Mouse (Mus musculus) erythroid progenitor cell, adult 5-6 weeks (primary cell): ENCODE results near the gene Eno4. TPM values are rescaled to one million over a fixed set of nuclear protein-coding genes. Genes with fewer than 3 reads are reported as not detected.

Source experiments
- ATAC-seq: replicated peaks from 2 replicates; pipeline ENCODE4 v1.8.0; 2016; ENCODE audit warnings: moderate number of reproducible peaks, mild to moderate bottlenecking, moderate TSS enrichment, inconsistent platforms; ENCODE audit not compliant: poor library complexity, low FRiP score, severe bottlenecking
- total RNA-seq, 2 experiments: library from RNA; stranded (forward) in 1 of 2; stranded (reverse) in 1 of 2; fragments of 150-400 nt in 1 of 2; fragments of 186-747, 209-891 nt in 1 of 2; gene quantifications; 2 replicates each; pipeline versions ENCODE4 v1.2.3 to v1.2.4; 2015 to 2017; ENCODE audit warnings: low replicate concordance in 2 of 2

The Eno4 gene
- total RNA-seq, 2 experiments from 2014 or later = not detected

GRCm38 (mm10) chr19:58968731-58969506 lies 25.7 kb downstream of the Eno4 start:
- ATAC-seq = no peak

- no peak for ATAC-seq
Observed at GRCm38 (mm10) chr19:58970826-58971225, 27.6 kb downstream of the Eno4 start.

- ATAC-seq = no peak
Observed at GRCm38 (mm10) chr19:58974126-58974525, 30.9 kb downstream of the Eno4 start.

DNA sequence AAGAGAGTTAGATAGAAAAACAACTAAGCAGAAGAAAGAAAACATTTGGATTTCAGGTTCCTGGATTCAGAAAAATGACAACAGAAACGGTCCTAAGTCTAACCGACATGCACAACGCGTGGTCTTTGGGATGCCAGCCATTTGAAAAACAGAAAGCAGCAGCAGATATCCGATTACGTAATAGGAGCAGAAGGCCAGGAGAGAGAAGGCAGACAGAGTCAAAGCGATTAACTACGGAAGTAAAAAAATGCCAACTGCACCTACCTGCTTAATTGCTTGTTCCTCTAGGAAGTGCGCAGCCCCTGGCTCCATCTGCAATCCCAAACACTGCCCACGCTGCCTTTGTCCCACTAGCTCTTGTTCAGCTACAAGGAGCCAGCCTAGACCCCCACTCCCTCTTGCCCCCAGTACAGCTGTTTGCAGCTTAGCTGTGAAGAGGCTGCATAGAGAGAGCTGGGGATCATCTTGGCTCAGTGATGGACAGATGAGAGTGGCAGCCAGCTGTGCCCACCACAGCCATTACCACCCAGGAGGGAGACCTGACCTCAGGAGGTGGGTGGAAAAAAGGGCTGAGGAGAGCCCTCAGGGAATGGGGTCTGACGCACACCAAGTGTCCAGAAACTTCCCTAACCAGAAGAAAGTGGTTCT lies 32.1 kb downstream of the Eno4 start:
- no peak for ATAC-seq

DNA sequence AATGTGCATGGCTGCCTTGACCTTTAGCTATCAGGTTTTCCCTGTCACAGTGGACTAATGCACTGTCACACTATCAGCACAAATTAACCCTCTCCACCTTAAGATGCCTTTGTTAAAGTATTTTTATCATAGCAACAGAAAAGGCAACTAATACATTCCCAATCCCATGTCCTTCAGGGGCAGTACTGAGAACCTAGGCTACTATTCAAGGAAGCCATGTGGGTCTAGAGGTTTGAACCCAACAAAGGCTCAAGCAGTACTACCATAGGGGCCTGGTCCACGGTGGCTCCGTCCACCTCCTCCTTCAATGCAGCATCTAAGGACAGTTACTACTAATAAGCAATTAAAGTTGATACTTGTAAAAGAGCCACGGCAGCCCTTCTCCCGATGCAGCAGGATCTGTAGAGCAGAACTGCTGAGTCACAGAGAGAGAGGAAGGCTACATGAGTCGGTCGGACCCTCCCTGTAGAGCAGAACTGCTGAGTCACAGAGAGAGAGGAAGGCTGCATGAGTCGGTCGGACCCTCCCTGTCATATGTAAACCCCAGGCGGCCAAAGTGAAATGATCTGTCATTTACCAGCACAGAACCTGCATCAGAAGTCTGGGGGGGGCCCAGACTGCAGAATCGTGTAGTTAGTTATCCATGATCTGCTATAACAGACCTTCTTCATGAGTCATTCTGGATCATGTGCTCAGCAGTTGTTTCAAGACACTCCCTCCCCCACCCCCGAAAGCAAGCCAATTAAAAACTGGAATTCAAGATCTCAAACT lies 35.4 kb downstream of the Eno4 start:
- ATAC-seq = peak; percentile 61

- ATAC-seq = no peak
Observed at GRCm38 (mm10) chr19:58979436-58980055, 36.3 kb downstream of the Eno4 start.

GRCm38 (mm10) chr19:58980056-58980440 lies 36.8 kb downstream of the Eno4 start:
- ATAC-seq = no peak

- ATAC-seq = no peak
Observed at GRCm38 (mm10) chr19:58981571-58981970, 38.3 kb downstream of the Eno4 start.

DNA sequence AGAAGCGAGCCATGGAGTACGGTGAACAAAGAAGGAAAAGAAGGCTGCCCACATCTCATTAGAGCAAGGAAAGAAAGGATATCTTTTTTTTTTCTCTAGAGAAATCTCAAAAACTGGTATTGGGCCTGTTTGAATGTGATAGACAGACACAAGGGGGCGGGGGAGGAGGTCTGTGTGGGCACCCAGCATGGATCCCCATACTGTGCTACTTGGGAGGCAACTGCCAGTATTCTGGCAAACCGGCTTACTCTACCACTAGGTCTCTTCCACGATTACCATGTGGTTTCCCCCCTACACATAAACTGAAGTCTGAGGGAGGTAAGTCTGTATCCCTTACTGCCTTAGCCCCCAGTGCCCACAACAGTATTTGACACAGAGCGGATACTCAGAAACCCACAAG lies 59.6 kb downstream of the Eno4 start:
- no peak for ATAC-seq

- ATAC-seq = no peak
Observed at GRCm38 (mm10) chr19:59006577-59007340, 63.5 kb downstream of the Eno4 start.

DNA sequence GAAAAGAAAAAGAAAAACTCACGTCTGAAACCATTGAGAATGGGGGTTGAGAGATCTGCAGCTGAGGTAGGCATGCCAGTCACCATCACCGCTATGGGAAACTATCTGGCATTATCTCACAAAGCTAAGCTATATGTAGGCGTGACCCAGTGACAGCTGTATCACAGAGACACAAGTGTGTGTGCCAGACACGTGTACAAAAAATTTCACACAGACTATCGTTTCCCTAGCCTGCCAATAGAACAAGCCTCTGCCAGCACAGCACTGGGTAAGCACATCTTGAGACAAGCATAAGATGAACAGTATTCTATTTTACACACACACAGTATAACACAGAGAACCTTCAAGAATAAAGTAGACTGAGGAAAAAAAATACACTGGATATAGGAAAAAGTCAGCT lies 67.6 kb downstream of the Eno4 start:
- no peak for ATAC-seq

Other genes with a start within 250 kb of the Eno4 start
- not detected in 2 replicates for gene Pnliprp1, start 214.5 kb upstream of the Eno4 start, total RNA-seq (2015; ENCODE audit: low replicate concordance)
- not detected in 2 replicates for gene Pnliprp1, start 214.5 kb upstream of the Eno4 start, total RNA-seq (2017; ENCODE audit: low replicate concordance)
- gene Pnliprp2, start 183.7 kb upstream of the Eno4 start, total RNA-seq (2015; ENCODE audit: low replicate concordance) = not detected in 2 replicates
- not detected in 2 replicates for gene Pnliprp2, start 183.7 kb upstream of the Eno4 start, total RNA-seq (2017; ENCODE audit: low replicate concordance)
- not detected in 2 replicates for gene 1700019N19Rik, start 149.0 kb upstream of the Eno4 start, total RNA-seq (2015; ENCODE audit: low replicate concordance)
- not detected in 2 replicates for gene 1700019N19Rik, start 149.0 kb upstream of the Eno4 start, total RNA-seq (2017; ENCODE audit: low replicate concordance)
- gene Hspa12a, start 229 bp downstream of the Eno4 start, total RNA-seq (2015; ENCODE audit: low replicate concordance) = not detected in 2 replicates
- not detected in 2 replicates for gene Hspa12a, start 229 bp downstream of the Eno4 start, total RNA-seq (2017; ENCODE audit: low replicate concordance)
- not detected in 2 replicates for gene Shtn1, start 132.7 kb downstream of the Eno4 start, total RNA-seq (2015; ENCODE audit: low replicate concordance)
- 0.38 and 0.77 TPM in 2 replicates for gene Shtn1, start 132.7 kb downstream of the Eno4 start, total RNA-seq (2017; ENCODE audit: low replicate concordance)
- gene Vax1, start 226.6 kb downstream of the Eno4 start, total RNA-seq (2015; ENCODE audit: low replicate concordance) = not detected in 2 replicates
- gene Vax1, start 226.6 kb downstream of the Eno4 start, total RNA-seq (2017; ENCODE audit: low replicate concordance) = not detected in 2 replicates